Mouse (Mus musculus): Measurements from ENCODE around the gene Bcl6. TPM values are rescaled to one million over a fixed set of nuclear protein-coding genes. Genes with fewer than 3 reads are reported as not detected.

Bcl6 gene
- polyA plus RNA-seq, 1 experiment = 0.02 TPM

GRCm38 (mm10) chr16:23968888-23969287, 19.8 kb downstream of the Bcl6 start:
- H3K9me3 ChIP-seq (ENCODE audit: control insufficient read depth, low read length) = peaks cover 6% of the 10 kb centered on the region; the same call in 1 of the 2 replicates
- no peaks in the 10 kb centered on the region for H3K27me3 ChIP-seq (ENCODE audit: control insufficient read depth)
- no peak for TF ChIP-seq GATA1 (IDR thresholded peaks at IDR 0.05; ENCODE audit: low read length)
- H3K4me1 ChIP-seq (ENCODE audit: control insufficient read depth) = no peaks in the 10 kb centered on the region
- no peak overlapping the region for H3K4me3 ChIP-seq (replicated peaks)
- H3K36me3 ChIP-seq (ENCODE audit: control insufficient read depth) = peaks cover 3% of the 10 kb centered on the region; the same call in 1 of the 2 replicates

GRCm38 (mm10) chr16:23967301-23967700, 21.4 kb downstream of the Bcl6 start:
- no peak for TF ChIP-seq TAL1 (IDR thresholded peaks at IDR 0.05; ENCODE audit: low read length)
- Histone ChIP-seq H3K36me3 (ENCODE audit: control insufficient read depth) (peaks cover 3% of the 10 kb centered on the region; the same call in 1 of the 2 replicates), H3K27me3 (ENCODE audit: control insufficient read depth) (no peaks in the 10 kb centered on the region), H3K4me1 (ENCODE audit: control insufficient read depth) (no peaks in the 10 kb centered on the region), H3K4me3 (replicated peaks) (no peak overlapping the region), H3K9me3 (ENCODE audit: control insufficient read depth, low read length) (peaks cover 6% of the 10 kb centered on the region; the same call in 1 of the 2 replicates)

- Histone ChIP-seq H3K4me1 (ENCODE audit: control insufficient read depth) (no peaks in the 10 kb centered on the region), H3K9me3 (ENCODE audit: control insufficient read depth, low read length) (peaks cover 6% of the 10 kb centered on the region; the same call in 1 of the 2 replicates), H3K36me3 (ENCODE audit: control insufficient read depth) (peaks cover 3% of the 10 kb centered on the region; the same call in 1 of the 2 replicates), H3K4me3 (replicated peaks) (no peak overlapping the region), H3K27me3 (ENCODE audit: control insufficient read depth) (no peaks in the 10 kb centered on the region)
- no peak for TF ChIP-seq TAL1 (IDR thresholded peaks at IDR 0.05; ENCODE audit: low read length)
- no peak for TF ChIP-seq GATA1 (IDR thresholded peaks at IDR 0.05; ENCODE audit: low read length)
Measured at GRCm38 (mm10) chr16:23966066-23966465, 22.6 kb downstream of the Bcl6 start.

GRCm38 (mm10) chr16:23964706-23965367, 23.8 kb downstream of the Bcl6 start:
- peaks cover 6% of the 10 kb centered on the region; the same call in 1 of the 2 replicates for H3K9me3 ChIP-seq (ENCODE audit: control insufficient read depth, low read length)
- no peaks in the 10 kb centered on the region for H3K4me1 ChIP-seq (ENCODE audit: control insufficient read depth)
- TF ChIP-seq GATA1 (IDR thresholded peaks at IDR 0.05; ENCODE audit: low read length) (no peak), TAL1 (IDR thresholded peaks at IDR 0.05; ENCODE audit: low read length) (no peak)
- H3K27me3 ChIP-seq (ENCODE audit: control insufficient read depth) = no peaks in the 10 kb centered on the region
- H3K4me3 ChIP-seq (replicated peaks) = no peak overlapping the region
- H3K36me3 ChIP-seq (ENCODE audit: control insufficient read depth) = peaks cover 3% of the 10 kb centered on the region; the same call in 1 of the 2 replicates

- Histone ChIP-seq H3K9me3 (ENCODE audit: control insufficient read depth, low read length) (peaks cover 6% of the 10 kb centered on the region; the same call in 1 of the 2 replicates), H3K4me1 (ENCODE audit: control insufficient read depth) (no peaks in the 10 kb centered on the region)
Measured at GRCm38 (mm10) chr16:23963896-23964668, 24.6 kb downstream of the Bcl6 start.

GRCm38 (mm10) chr16:23962401-23962800, 26.3 kb downstream of the Bcl6 start:
- Histone ChIP-seq H3K4me1 (ENCODE audit: control insufficient read depth) (no peaks in the 10 kb centered on the region), H3K36me3 (ENCODE audit: control insufficient read depth) (no peaks in the 10 kb centered on the region), H3K27me3 (ENCODE audit: control insufficient read depth) (no peaks in the 10 kb centered on the region), H3K9me3 (ENCODE audit: control insufficient read depth, low read length) (no peaks in the 10 kb centered on the region), H3K4me3 (replicated peaks) (no peak overlapping the region)
- TF ChIP-seq TAL1 (IDR thresholded peaks at IDR 0.05; ENCODE audit: low read length) (no peak), GATA1 (IDR thresholded peaks at IDR 0.05; ENCODE audit: low read length) (no peak)

More at GRCm38 (mm10) chr16:23963896-23964668, 24.6 kb downstream of the Bcl6 start:
- H3K4me3 ChIP-seq (replicated peaks) = no peak overlapping the region
- TF ChIP-seq TAL1 (IDR thresholded peaks at IDR 0.05; ENCODE audit: low read length) = no peak
- TF ChIP-seq GATA1 (IDR thresholded peaks at IDR 0.05; ENCODE audit: low read length) = no peak
- no peaks in the 10 kb centered on the region for H3K27me3 ChIP-seq (ENCODE audit: control insufficient read depth)
- peaks cover 3% of the 10 kb centered on the region; the same call in 1 of the 2 replicates for H3K36me3 ChIP-seq (ENCODE audit: control insufficient read depth)

GRCm38 (mm10) chr16:23958938-23959337, 29.7 kb downstream of the Bcl6 start:
- H3K4me1 ChIP-seq (ENCODE audit: control insufficient read depth) = no peaks in the 10 kb centered on the region
- H3K4me3 ChIP-seq (replicated peaks) = no peak overlapping the region
- H3K27me3 ChIP-seq (ENCODE audit: control insufficient read depth) = no peaks in the 10 kb centered on the region
- TF ChIP-seq TAL1 (IDR thresholded peaks at IDR 0.05; ENCODE audit: low read length) (no peak), GATA1 (IDR thresholded peaks at IDR 0.05; ENCODE audit: low read length) (no peak)
- no peaks in the 10 kb centered on the region for H3K9me3 ChIP-seq (ENCODE audit: control insufficient read depth, low read length)
- no peaks in the 10 kb centered on the region for H3K36me3 ChIP-seq (ENCODE audit: control insufficient read depth)

- H3K36me3 ChIP-seq (ENCODE audit: control insufficient read depth) = no peaks in the 10 kb centered on the region
- TF ChIP-seq GATA1 (IDR thresholded peaks at IDR 0.05; ENCODE audit: low read length) (no peak), TAL1 (IDR thresholded peaks at IDR 0.05; ENCODE audit: low read length) (no peak)
- no peaks in the 10 kb centered on the region for H3K4me1 ChIP-seq (ENCODE audit: control insufficient read depth)
- no peaks in the 10 kb centered on the region for H3K27me3 ChIP-seq (ENCODE audit: control insufficient read depth)
- no peak overlapping the region for H3K4me3 ChIP-seq (replicated peaks)
- no peaks in the 10 kb centered on the region for H3K9me3 ChIP-seq (ENCODE audit: control insufficient read depth, low read length)
Measured at GRCm38 (mm10) chr16:23953959-23954260, 34.7 kb downstream of the Bcl6 start.

- Histone ChIP-seq H3K36me3 (ENCODE audit: control insufficient read depth) (no peaks in the 10 kb centered on the region), H3K4me1 (ENCODE audit: control insufficient read depth) (no peaks in the 10 kb centered on the region), H3K9me3 (ENCODE audit: control insufficient read depth, low read length) (no peaks in the 10 kb centered on the region), H3K27me3 (ENCODE audit: control insufficient read depth) (no peaks in the 10 kb centered on the region), H3K4me3 (replicated peaks) (no peak overlapping the region)
- no peak for TF ChIP-seq TAL1 (IDR thresholded peaks at IDR 0.05; ENCODE audit: low read length)
- TF ChIP-seq GATA1 (IDR thresholded peaks at IDR 0.05; ENCODE audit: low read length) = no peak
Measured at GRCm38 (mm10) chr16:23953189-23953958, 35.3 kb downstream of the Bcl6 start.
